Mouse (Mus musculus) layer of hippocampus, adult 8-10 months (tissue): ENCODE data around the gene Nat14. TPM values are rescaled to one million over a fixed set of nuclear protein-coding genes. Genes with fewer than 3 reads are reported as not detected.

ENCODE experiments used
- DNase-seq, 2 experiments: peaks; one replicate each; pipeline ENCODE4 v3.0.0; 2022; ENCODE audit warnings: low spot score in 2 of 2
- total RNA-seq, 4 experiments: library from RNA; stranded (reverse); gene quantifications; 2 replicates each; pipeline ENCODE4 v1.2.4; 2022

Nat14 gene
- total RNA-seq, 4 experiments from 2014 or later, result 89.9 to 111 (median 102) TPM

GRCm38 (mm10) chr7:4947855-4948254, 26.0 kb downstream of the Nat14 start:
- no peak for DNase-seq

DNA sequence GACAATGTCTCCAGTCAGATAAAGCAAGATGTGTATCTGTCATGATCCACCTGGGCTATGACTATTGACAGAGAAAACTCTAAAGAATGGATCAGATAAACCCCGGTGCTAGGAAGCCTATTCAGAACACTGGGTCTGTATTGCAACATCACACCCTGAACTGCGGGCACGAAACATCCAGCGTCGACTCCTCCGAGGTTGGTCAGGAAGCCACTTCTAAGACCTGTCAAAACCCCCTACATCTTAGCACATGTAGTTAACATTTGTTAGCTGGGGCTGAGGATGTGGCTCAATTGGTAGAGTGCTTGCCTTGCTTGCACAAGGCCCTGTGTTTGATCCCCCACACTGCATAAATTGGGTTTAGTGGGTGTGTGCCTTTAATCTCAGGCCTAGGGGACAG, 26.6 kb downstream of the Nat14 start:
- DNase-seq, result no peak

DNA sequence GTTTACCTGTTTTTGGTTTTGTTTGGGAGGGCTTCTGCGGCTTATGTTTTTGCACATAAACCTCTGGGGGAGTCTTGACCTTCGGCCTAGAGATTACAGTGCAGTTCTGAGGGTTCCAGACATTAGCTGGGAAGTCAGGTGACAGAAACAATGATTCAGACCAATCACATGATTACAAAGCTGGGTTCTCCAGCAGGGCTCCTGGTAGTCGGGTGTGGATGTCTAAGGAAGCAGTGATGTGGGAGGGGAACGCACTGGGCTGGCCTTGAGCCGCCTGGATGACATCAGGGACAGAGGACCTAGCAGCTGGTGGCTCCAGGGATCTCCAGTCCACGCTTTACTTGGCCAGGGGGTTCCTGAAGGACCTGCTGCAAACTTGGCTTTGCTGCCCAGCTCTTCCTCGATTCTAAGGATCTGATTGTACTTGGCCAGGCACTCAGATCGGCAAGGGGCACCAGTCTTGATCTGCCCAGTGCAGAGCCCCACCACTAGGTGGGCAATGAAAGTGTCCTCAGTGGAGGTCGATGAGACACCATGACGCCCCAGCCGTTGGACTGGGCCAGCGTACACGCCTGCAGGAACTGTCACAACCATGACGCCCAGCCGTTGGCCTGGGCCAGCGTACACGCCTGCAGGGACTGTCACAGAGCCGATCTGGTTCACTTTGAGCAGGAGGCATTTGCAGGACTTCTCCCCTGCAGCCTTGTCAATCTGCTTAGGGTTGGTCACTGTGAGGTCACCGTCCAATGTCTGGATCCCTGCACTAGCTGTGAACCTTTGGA, 28.9 kb downstream of the Nat14 start:
- no peak for DNase-seq

DNA sequence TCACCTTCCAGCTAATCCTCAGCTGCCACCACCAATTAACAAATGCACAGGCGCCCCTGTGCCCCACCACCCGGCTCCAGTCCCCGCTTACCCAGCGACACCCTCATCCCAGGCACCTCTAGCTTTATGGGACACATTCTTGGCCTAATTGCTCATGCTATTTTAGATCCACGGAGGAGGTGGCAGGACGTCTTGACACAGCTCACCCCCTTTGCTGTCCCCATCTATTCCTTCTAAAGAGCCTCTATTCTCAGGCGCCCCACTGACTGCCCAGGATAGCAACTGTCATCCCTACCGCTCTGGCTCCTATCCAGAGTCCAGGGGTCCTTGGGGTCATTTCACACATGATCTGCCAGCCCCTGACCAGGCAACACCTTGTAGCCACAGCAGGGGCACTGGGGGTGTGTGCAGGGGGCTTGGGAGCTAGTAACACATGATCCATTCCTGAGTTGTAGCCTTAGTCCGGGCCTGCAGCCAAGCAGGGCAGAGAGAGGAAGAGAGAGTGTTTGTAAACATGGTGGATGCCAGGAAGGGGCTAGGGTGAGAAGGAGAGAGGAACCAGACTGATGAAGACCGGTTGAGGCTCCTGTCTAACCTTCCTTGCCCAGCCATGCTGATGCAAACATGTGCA, 32.1 kb downstream of the Nat14 start:
- no peak for DNase-seq

DNA sequence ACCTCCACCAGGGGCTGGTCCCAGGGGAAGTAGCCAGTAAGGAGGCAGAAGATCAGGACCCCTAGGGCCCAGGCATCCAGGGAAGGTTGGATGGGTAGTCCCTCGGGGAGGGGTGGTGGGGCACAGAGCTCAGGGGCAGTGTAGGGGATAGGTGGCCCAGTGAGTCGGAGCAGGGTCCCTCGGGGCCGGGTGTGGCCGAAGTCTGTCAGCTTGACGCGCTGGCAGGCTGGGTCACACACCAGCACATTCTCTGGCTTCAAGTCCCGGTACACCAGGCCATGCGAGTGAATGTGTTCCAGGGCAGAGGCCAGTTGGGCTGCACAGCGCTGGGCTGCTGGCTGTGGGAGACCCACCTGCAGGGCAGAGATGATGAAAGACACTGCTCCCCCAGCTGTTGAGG, 35.5 kb downstream of the Nat14 start:
- DNase-seq, result no peak

GRCm38 (mm10) chr7:4963527-4963926, 41.7 kb downstream of the Nat14 start:
- DNase-seq, result no peak

DNA sequence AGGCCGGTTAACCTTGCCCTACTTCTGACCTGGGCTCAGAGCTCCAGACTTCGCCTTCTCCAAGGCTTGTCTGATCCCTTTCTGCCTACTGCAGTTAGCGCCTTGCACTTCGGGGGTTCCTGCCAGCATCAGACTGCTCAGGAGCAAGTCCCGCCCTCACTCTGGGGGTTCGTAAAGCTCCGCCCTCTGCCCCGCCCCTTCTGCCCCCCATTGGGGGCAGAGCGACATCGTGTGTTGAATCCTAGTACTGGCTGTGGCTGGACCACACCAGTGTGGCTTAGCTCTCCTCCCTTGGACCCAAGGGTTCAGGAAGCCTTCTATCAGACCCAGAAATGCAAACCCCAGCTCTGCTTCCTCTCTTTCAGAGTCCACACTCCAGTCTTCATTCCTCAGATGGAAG, 42.4 kb downstream of the Nat14 start, which contains the start of gene Sbk2:
Sbk2 (minus strand) TSS at position 135 of the 400 bp plus-strand sequence.
- peak; percentile 54 to 63 for DNase-seq

- DNase-seq, result no peak
These were observed 43.2 kb downstream of the Nat14 start for GRCm38 (mm10) chr7:4964988-4965387.

GRCm38 (mm10) chr7:4971068-4971467, 49.2 kb downstream of the Nat14 start, which contains the start of gene Sbk3:
Sbk3 (minus strand) TSS chr7:4971168.
- DNase-seq, result no peak

DNA sequence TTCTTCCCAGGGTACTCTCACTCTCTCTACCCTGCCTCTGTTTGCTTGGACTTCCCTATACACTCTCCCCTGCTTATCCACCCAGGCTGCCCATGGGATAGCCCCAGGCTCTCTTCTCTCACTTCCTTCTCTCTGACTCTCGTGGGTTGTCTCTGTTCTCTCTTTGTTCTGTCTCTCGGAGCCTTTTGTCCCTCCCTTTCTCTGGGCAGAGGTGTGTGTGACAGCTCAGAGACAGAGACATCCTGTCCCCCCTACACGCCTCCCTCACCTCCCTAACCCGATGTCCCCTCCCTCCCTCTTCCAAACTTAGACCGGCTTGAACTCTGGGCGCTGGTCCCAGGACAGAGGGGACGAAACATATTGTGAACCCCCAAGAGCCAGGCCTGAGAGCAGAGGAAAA, 49.9 kb downstream of the Nat14 start:
- DNase-seq, result no peak

DNA sequence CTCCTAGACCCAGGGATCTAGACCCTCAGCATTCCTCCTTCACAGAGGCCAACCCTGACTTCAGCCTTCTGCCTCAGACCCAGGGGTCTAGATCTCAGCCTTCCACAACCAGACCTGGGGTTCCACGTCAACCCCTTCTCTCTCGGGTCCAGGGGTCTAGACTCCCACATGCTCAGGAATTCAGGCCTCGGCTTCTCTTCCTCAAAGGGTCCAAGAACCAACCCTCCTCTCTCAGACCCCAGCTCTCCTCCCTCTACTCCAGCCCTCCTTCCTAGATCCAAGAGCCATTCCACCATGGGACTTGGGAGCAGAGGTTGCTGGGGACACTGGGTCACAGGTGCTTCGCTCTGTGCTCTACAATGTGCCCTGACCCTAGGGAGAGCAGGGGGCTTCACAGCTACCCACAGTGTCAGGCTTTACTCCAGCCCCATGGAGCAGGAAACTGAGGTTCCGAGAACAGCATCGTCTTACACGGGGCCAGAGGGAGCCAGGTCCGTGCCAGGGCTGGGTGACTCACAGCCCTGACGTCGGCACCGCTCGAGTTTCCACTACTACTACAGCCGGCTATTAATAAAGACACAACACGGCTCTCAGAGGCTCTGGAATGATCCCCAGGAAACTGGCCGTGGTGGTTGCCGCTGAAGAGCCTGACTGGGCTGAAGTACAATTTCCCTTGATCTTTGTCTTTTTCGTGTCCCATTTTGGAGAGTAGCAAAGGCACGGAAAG, 50.7 kb downstream of the Nat14 start:
- no peak for DNase-seq

Other genes starting within 250 kb of the Nat14 start
- 10 to 100 TPM; 76.4 to 91.2 (median 84.1) TPM for gene Hspbp1, start 237.0 kb upstream of the Nat14 start, total RNA-seq
- gene Brsk1, start 231.4 kb upstream of the Nat14 start, total RNA-seq, result 100 to 1,000 TPM; 314 to 327 (median 325) TPM
- under 1 TPM in 2 of 4 experiments, not detected in 2; 0.27 to 0.36 TPM for gene Tmem150b, start 196.8 kb upstream of the Nat14 start, total RNA-seq
- gene Kmt5c, start 181.9 kb upstream of the Nat14 start, total RNA-seq, result 10 to 100 TPM; 26.1 to 39.8 (median 33.0) TPM
- gene Cox6b2, start 168.9 kb upstream of the Nat14 start, total RNA-seq, result 10 to 100 TPM in 1 of 4 experiments, 1 to 10 TPM in 3; 6.0 to 13.0 (median 7.4) TPM
- gene Fam71e2, start 150.7 kb upstream of the Nat14 start, total RNA-seq, result not detected
- gene Il11, start 139.2 kb upstream of the Nat14 start, total RNA-seq, result under 1 TPM; 0.31 to 0.43 (median 0.37) TPM
- not detected for gene Tmem190, start 139.1 kb upstream of the Nat14 start, total RNA-seq
- 1 to 10 TPM; 1.2 to 3.7 (median 2.0) TPM for gene Tmem238, start 132.4 kb upstream of the Nat14 start, total RNA-seq
- 100 to 1,000 TPM; 350 to 553 (median 418) TPM for gene Rpl28, start 129.2 kb upstream of the Nat14 start, total RNA-seq
- 100 to 1,000 TPM; 113 to 119 (median 116) TPM for gene Ube2s, start 109.4 kb upstream of the Nat14 start, total RNA-seq
- gene Shisa7, start 77.3 kb upstream of the Nat14 start, total RNA-seq, result 100 to 1,000 TPM; 133 to 179 (median 153) TPM
- 1 to 10 TPM; 4.7 to 8.9 (median 6.9) TPM for gene Isoc2b, start 51.8 kb upstream of the Nat14 start, total RNA-seq
- 10 to 100 TPM; 13.7 to 16.0 (median 14.2) TPM for gene Isoc2a, start 44.9 kb upstream of the Nat14 start, total RNA-seq
- gene Gm36210, start 15.5 kb upstream of the Nat14 start, total RNA-seq, result under 1 TPM; 0.29 to 0.77 (median 0.39) TPM
- 10 to 100 TPM; 13.0 to 15.3 (median 13.9) TPM for gene Zfp628, start 6.8 kb upstream of the Nat14 start, total RNA-seq
- 1 to 10 TPM; 2.8 to 5.1 (median 4.2) TPM for gene Ssc5d, start 3.8 kb downstream of the Nat14 start, total RNA-seq
- gene Sbk2, start 42.4 kb downstream of the Nat14 start, total RNA-seq, result 1 to 10 TPM in 1 of 4 experiments, under 1 TPM in 2, not detected in 1; 0.58 to 1.1 (median 0.90) TPM
- gene Sbk3, start 49.1 kb downstream of the Nat14 start, total RNA-seq, result 1 to 10 TPM in 2 of 4 experiments, under 1 TPM in 2; 0.71 to 1.1 (median 0.98) TPM
- 10 to 100 TPM; 23.2 to 32.9 (median 30.6) TPM for gene Zfp579, start 74.1 kb downstream of the Nat14 start, total RNA-seq
- 1 to 10 TPM; 6.0 to 8.0 (median 6.9) TPM for gene Zfp524, start 92.4 kb downstream of the Nat14 start, total RNA-seq
- 10 to 100 TPM; 20.7 to 25.3 (median 24.5) TPM for gene Fiz1, start 92.7 kb downstream of the Nat14 start, total RNA-seq
- gene Gm44973, start 93.5 kb downstream of the Nat14 start, total RNA-seq, result not detected
- gene Zfp865, start 98.3 kb downstream of the Nat14 start, total RNA-seq, result 10 to 100 TPM; 37.1 to 42.5 (median 38.5) TPM
- 10 to 100 TPM; 45.2 to 65.9 (median 56.9) TPM for gene Ccdc106, start 98.5 kb downstream of the Nat14 start, total RNA-seq
- under 1 TPM in 1 of 4 experiments, not detected in 3; 0.55 TPM for gene 4632433K11Rik, start 112.1 kb downstream of the Nat14 start, total RNA-seq
- gene Zfp784, start 116.4 kb downstream of the Nat14 start, total RNA-seq, result 1 to 10 TPM; 5.6 to 6.4 (median 6.3) TPM
- 10 to 100 TPM; 22.8 to 28.6 (median 27.8) TPM for gene Zfp580, start 129.5 kb downstream of the Nat14 start, total RNA-seq
- 100 to 1,000 TPM; 175 to 196 (median 179) TPM for gene U2af2, start 140.1 kb downstream of the Nat14 start, total RNA-seq
- 100 to 1,000 TPM; 411 to 477 (median 457) TPM for gene Epn1, start 158.2 kb downstream of the Nat14 start, total RNA-seq
- not detected for gene Rfpl4, start 194.9 kb downstream of the Nat14 start, total RNA-seq
- 1 to 10 TPM in 1 of 4 experiments, under 1 TPM in 2, not detected in 1; 0.63 to 1.0 (median 0.77) TPM for gene Rasl2-9, start 203.9 kb downstream of the Nat14 start, total RNA-seq
- gene Vmn1r55, start 227.6 kb downstream of the Nat14 start, total RNA-seq, result under 1 TPM in 2 of 4 experiments, not detected in 2; 0.02 to 0.04 TPM